Mouse (Mus musculus): ENCODE measurements around the gene Slit3.

- TF ChIP-seq CTCF (IDR thresholded peaks at IDR 0.05; ENCODE audit: borderline replicate concordance, insufficient read depth, low read length) (no peak), POLR2A (IDR thresholded peaks at IDR 0.05; ENCODE audit: low read depth, low read length) (no peak)
Measured at GRCm38 (mm10) chr11:35614530-35614929, 493.5 kb downstream of the Slit3 start.
